10 mouse cellular contexts compared by ENCODE assay signal in the genomic region with DNA sequence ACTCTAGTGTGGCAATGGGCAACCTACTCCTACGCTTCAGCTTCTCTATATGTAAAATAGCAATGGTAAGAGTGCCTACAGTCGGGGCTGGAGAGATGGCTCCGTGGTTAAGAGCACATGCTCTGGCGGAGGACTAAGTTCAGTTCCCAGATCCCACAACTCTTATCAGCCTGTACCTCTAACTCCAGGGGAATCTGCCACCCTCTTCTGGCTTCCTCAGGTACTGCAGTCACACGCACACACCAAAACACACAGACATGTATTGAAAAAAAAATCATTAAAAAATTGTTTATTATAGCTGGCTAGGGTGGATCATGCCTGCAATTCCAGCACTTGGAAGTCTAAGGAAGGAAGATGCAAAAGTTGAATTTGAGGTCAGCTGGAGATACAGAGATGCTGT. TPM values are rescaled to one million over a fixed set of nuclear protein-coding genes. Genes with fewer than 3 reads are reported as not detected.
DNase-seq lines count a peak whose midpoint lies in the region; ATAC-seq and TF ChIP-seq lines count a peak whose summit lies in the region.
"Had no signal": no experiment of that assay in that cellular context is flagged by ENCODE, and none has a peak within 500 bp of the region (broad histone marks: within the 10 kb centered on the region; RNA-seq: fewer than 3 reads in every experiment).

No protein-coding gene starts in this region.

- peak; percentile 48 for TF ChIP-seq CTCF in gastrocnemius, adult 2 months (IDR thresholded peaks at IDR 0.05)
- peak; percentile 61 for TF ChIP-seq CTCF in midbrain, postnatal 0 days (IDR thresholded peaks at IDR 0.05)

- ATAC-seq in midbrain, postnatal 0 days (ENCODE audit: low FRiP score), result no peak
- no peak for ATAC-seq in midbrain, embryonic 15.5 days (replicated peaks)
- ATAC-seq in common myeloid progenitor, adult 5-6 weeks (replicated peaks; ENCODE audit: low read depth, poor library complexity, severe bottlenecking), result 0 out of 2 replicates have a peak, but pooled peaks have one; percentile 42
- ATAC-seq in neural tube, embryonic 15.5 days (ENCODE audit: low FRiP score), result no peak
- ATAC-seq in forebrain, embryonic 13.5 days, result no peak

- WGBS in midbrain, postnatal 0 days, result 83% methylated on average over 5 of the region's 5 CpGs
- WGBS in midbrain, embryonic 15.5 days, result 88% methylated on average over 5 of the region's 5 CpGs
- 89% methylated on average over 5 of the region's 5 CpGs for WGBS in neural tube, embryonic 15.5 days
- WGBS in forebrain, embryonic 13.5 days, result 85% methylated on average over 5 of the region's 5 CpGs

- no peak overlapping the region for H3K4me3 ChIP-seq in gastrocnemius, adult 2 months
- H3K4me3 ChIP-seq in midbrain, postnatal 0 days (ENCODE audit: low read depth, low read length), result no peak overlapping the region
- no peak overlapping the region for H3K4me3 ChIP-seq in midbrain, embryonic 15.5 days
- no peak overlapping the region for H3K4me3 ChIP-seq in neural tube, embryonic 15.5 days (replicated peaks)
- no peak overlapping the region for H3K4me3 ChIP-seq in forebrain, embryonic 13.5 days
- H3K4me3 ChIP-seq: neural tube, embryonic 12.5 days had no signal

- H3K36me3 ChIP-seq in midbrain, postnatal 0 days (ENCODE audit: insufficient read depth, low read length), result peaks cover 43% of the 10 kb centered on the region
- H3K36me3 ChIP-seq in midbrain, embryonic 15.5 days (replicated peaks), result peaks cover 45% of the 10 kb centered on the region
- H3K36me3 ChIP-seq in splenic B cell, adult 2 months (ENCODE audit: control insufficient read depth, insufficient read depth, low read length, poor library complexity, severe bottlenecking), result peaks cover 7% of the 10 kb centered on the region; the same call in 1 of the 2 replicates
- peaks cover 65% of the 10 kb centered on the region for H3K36me3 ChIP-seq in neural tube, embryonic 15.5 days
- H3K36me3 ChIP-seq in forebrain, embryonic 13.5 days (ENCODE audit: poor library complexity, severe bottlenecking), result peaks cover 82% of the 10 kb centered on the region

- H3K4me2 ChIP-seq in midbrain, postnatal 0 days (ENCODE audit: low read depth, low read length, poor library complexity, severe bottlenecking), result no peak overlapping the region
- H3K4me2 ChIP-seq in midbrain, embryonic 15.5 days, result no peak overlapping the region
- H3K4me2 ChIP-seq in neural tube, embryonic 15.5 days, result no peak overlapping the region
- H3K4me2 ChIP-seq in forebrain, embryonic 13.5 days, result no peak overlapping the region
- H3K4me2 ChIP-seq: neural tube, embryonic 12.5 days had no signal

- H3K9me3 ChIP-seq in midbrain, postnatal 0 days (ENCODE audit: low read length), result no peaks in the 10 kb centered on the region
- H3K9me3 ChIP-seq in midbrain, embryonic 15.5 days, result no peaks in the 10 kb centered on the region
- no peaks in the 10 kb centered on the region for H3K9me3 ChIP-seq in neural tube, embryonic 15.5 days (replicated peaks)
- H3K9me3 ChIP-seq in forebrain, embryonic 13.5 days (replicated peaks), result no peaks in the 10 kb centered on the region
- H3K9me3 ChIP-seq: neural tube, embryonic 12.5 days had no signal

- intact Hi-C loops in gastrocnemius, adult 2 months (cut with DNase I), result loop anchor here (10.0 kb wide), 1 partner anchor 48 kb away; no protein-coding TSS in a partner anchor
- intact Hi-C loops in gastrocnemius, postnatal 36 days (cut with DNase I), result no loop called here

- H3K27ac ChIP-seq in gastrocnemius, adult 2 months, result no peak overlapping the region
- H3K27ac ChIP-seq in midbrain, postnatal 0 days (ENCODE audit: low read depth, low read length), result no peak overlapping the region
- no peak overlapping the region for H3K27ac ChIP-seq in midbrain, embryonic 15.5 days
- no peak overlapping the region for H3K27ac ChIP-seq in neural tube, embryonic 15.5 days (replicated peaks)
- H3K27ac ChIP-seq in forebrain, embryonic 13.5 days, result no peak overlapping the region
- H3K27ac ChIP-seq: neural tube, embryonic 12.5 days had no signal

- no peak for DNase-seq in gastrocnemius, adult 2 months
- no peak for DNase-seq in gastrocnemius, postnatal 36 days
- DNase-seq in midbrain, postnatal 0 days (ENCODE audit: low spot score), result peak; percentile 30
- peak; percentile 31 for DNase-seq in splenic B cell, adult 2 months (ENCODE audit: low read depth, low spot score)
- DNase-seq: layer of hippocampus, adult 9-11 months had no signal

- H3K27me3 ChIP-seq in midbrain, postnatal 0 days (ENCODE audit: insufficient read depth, low read length), result no peaks in the 10 kb centered on the region
- H3K27me3 ChIP-seq in midbrain, embryonic 15.5 days (replicated peaks), result no peaks in the 10 kb centered on the region
- no peaks in the 10 kb centered on the region for H3K27me3 ChIP-seq in splenic B cell, adult 2 months (ENCODE audit: control insufficient read depth, insufficient read depth, low read length, poor library complexity, severe bottlenecking)
- H3K27me3 ChIP-seq in neural tube, embryonic 15.5 days (replicated peaks), result no peaks in the 10 kb centered on the region
- no peaks in the 10 kb centered on the region for H3K27me3 ChIP-seq in forebrain, embryonic 13.5 days
- H3K27me3 ChIP-seq: neural tube, embryonic 12.5 days had no signal

- H3K4me1 ChIP-seq in midbrain, postnatal 0 days (ENCODE audit: insufficient read depth, low read length), result no peaks in the 10 kb centered on the region
- H3K4me1 ChIP-seq in midbrain, embryonic 15.5 days, result no peaks in the 10 kb centered on the region
- H3K4me1 ChIP-seq in neural tube, embryonic 15.5 days, result no peaks in the 10 kb centered on the region
- no peaks in the 10 kb centered on the region for H3K4me1 ChIP-seq in forebrain, embryonic 13.5 days
- H3K4me1 ChIP-seq: neural tube, embryonic 12.5 days had no signal

- no peak overlapping the region for H3K9ac ChIP-seq in midbrain, postnatal 0 days (replicated peaks; ENCODE audit: low read length, poor library complexity, severe bottlenecking)
- H3K9ac ChIP-seq in midbrain, embryonic 15.5 days, result no peak overlapping the region
- H3K9ac ChIP-seq in neural tube, embryonic 15.5 days (replicated peaks), result no peak overlapping the region
- no peak overlapping the region for H3K9ac ChIP-seq in forebrain, embryonic 13.5 days
- H3K9ac ChIP-seq: neural tube, embryonic 12.5 days had no signal

RNA-seq across cellular contexts. Expression of a gene that starts 10.2 kb away (rescaled TPM):
- total RNA-seq in gastrocnemius, adult 2 months (2021), result 1 to 10 TPM; 1.3 to 2.3 TPM
- total RNA-seq in gastrocnemius, postnatal 36 days (2021), result 1 to 10 TPM; 1.4 to 1.7 TPM
- 5.3 and 6.4 TPM in 2 replicates for total RNA-seq in midbrain, postnatal 0 days (2014; rRNA removed)
- polyA plus RNA-seq in midbrain, postnatal 0 days (2015; fragmentation: Nextera tagmentation; extraction: Ambion mirVana), result 5.4 and 6.4 TPM in 2 replicates
- 12.9 and 13.4 TPM in 2 replicates for polyA plus RNA-seq in midbrain, embryonic 15.5 days (2015; fragmentation: Nextera tagmentation; extraction: Ambion mirVana)
- 3.1 and 6.7 TPM in 2 replicates for total RNA-seq in common myeloid progenitor, adult 5-6 weeks (2017)
- polyA plus RNA-seq in neural tube, embryonic 15.5 days (2015; fragmentation: Nextera tagmentation; extraction: Ambion mirVana), result 10.6 and 10.9 TPM in 2 replicates
- polyA plus RNA-seq in forebrain, embryonic 13.5 days (2015; fragmentation: Nextera tagmentation; extraction: Ambion mirVana), result 10.3 and 11.8 TPM in 2 replicates

RNA-seq across cellular contexts. Expression of a gene that starts 11.3 kb away (rescaled TPM):
- total RNA-seq in gastrocnemius, adult 2 months (2021), result 1 to 10 TPM; 1.8 to 2.1 TPM
- 1 to 10 TPM; 1.6 to 1.9 TPM for total RNA-seq in gastrocnemius, postnatal 36 days (2021)
- 13.0 and 16.5 TPM in 2 replicates for total RNA-seq in midbrain, postnatal 0 days (2014; rRNA removed)
- 5.8 and 8.7 TPM in 2 replicates for polyA plus RNA-seq in midbrain, postnatal 0 days (2015; fragmentation: Nextera tagmentation; extraction: Ambion mirVana)
- 12.0 and 13.7 TPM in 2 replicates for polyA plus RNA-seq in midbrain, embryonic 15.5 days (2015; fragmentation: Nextera tagmentation; extraction: Ambion mirVana)
- total RNA-seq in common myeloid progenitor, adult 5-6 weeks (2017), result 0.82 and 2.9 TPM in 2 replicates
- polyA plus RNA-seq in neural tube, embryonic 15.5 days (2015; fragmentation: Nextera tagmentation; extraction: Ambion mirVana), result 8.4 and 11.2 TPM in 2 replicates
- 9.6 and 10.6 TPM in 2 replicates for polyA plus RNA-seq in forebrain, embryonic 13.5 days (2015; fragmentation: Nextera tagmentation; extraction: Ambion mirVana)

RNA-seq across cellular contexts. Expression of a gene that starts 27.7 kb away (rescaled TPM):
- under 1 TPM in 1 of 2 experiments, not detected in 1; 0.59 TPM for total RNA-seq in gastrocnemius, adult 2 months (2021)
- not detected for total RNA-seq in gastrocnemius, postnatal 36 days (2021)
- total RNA-seq in midbrain, postnatal 0 days (2014; rRNA removed), result not detected in 2 replicates
- 0.63 and 1.3 TPM in 2 replicates for polyA plus RNA-seq in midbrain, postnatal 0 days (2015; fragmentation: Nextera tagmentation; extraction: Ambion mirVana)
- polyA plus RNA-seq in midbrain, embryonic 15.5 days (2015; fragmentation: Nextera tagmentation; extraction: Ambion mirVana), result 3.6 and 3.9 TPM in 2 replicates
- total RNA-seq in common myeloid progenitor, adult 5-6 weeks (2017), result 0.10 TPM in 1 of 2 replicates, not detected in the other
- polyA plus RNA-seq in neural tube, embryonic 15.5 days (2015; fragmentation: Nextera tagmentation; extraction: Ambion mirVana), result 1.3 and 1.9 TPM in 2 replicates
- 1.7 and 3.5 TPM in 2 replicates for polyA plus RNA-seq in forebrain, embryonic 13.5 days (2015; fragmentation: Nextera tagmentation; extraction: Ambion mirVana)

RNA-seq across cellular contexts. Expression of a gene that starts 27.8 kb away (rescaled TPM):
- total RNA-seq in gastrocnemius, adult 2 months (2021), result 1 to 10 TPM; 1.2 to 3.4 TPM
- total RNA-seq in gastrocnemius, postnatal 36 days (2021), result 1 to 10 TPM; 1.8 to 2.9 TPM
- 0.93 and 3.8 TPM in 2 replicates for total RNA-seq in midbrain, postnatal 0 days (2014; rRNA removed)
- 16.2 and 18.0 TPM in 2 replicates for polyA plus RNA-seq in midbrain, postnatal 0 days (2015; fragmentation: Nextera tagmentation; extraction: Ambion mirVana)
- polyA plus RNA-seq in midbrain, embryonic 15.5 days (2015; fragmentation: Nextera tagmentation; extraction: Ambion mirVana), result 18.9 and 19.8 TPM in 2 replicates
- total RNA-seq in common myeloid progenitor, adult 5-6 weeks (2017), result 5.0 and 6.2 TPM in 2 replicates
- 13.2 and 15.6 TPM in 2 replicates for polyA plus RNA-seq in neural tube, embryonic 15.5 days (2015; fragmentation: Nextera tagmentation; extraction: Ambion mirVana)
- 19.3 and 20.9 TPM in 2 replicates for polyA plus RNA-seq in forebrain, embryonic 13.5 days (2015; fragmentation: Nextera tagmentation; extraction: Ambion mirVana)

RNA-seq across cellular contexts. Expression of a gene that starts 32.1 kb away (rescaled TPM):
- 10 to 100 TPM; 33.5 to 39.2 TPM for total RNA-seq in gastrocnemius, adult 2 months (2021)
- total RNA-seq in gastrocnemius, postnatal 36 days (2021), result 10 to 100 TPM; 25.9 to 28.9 TPM
- total RNA-seq in midbrain, postnatal 0 days (2014; rRNA removed), result 39.4 and 47.4 TPM in 2 replicates
- polyA plus RNA-seq in midbrain, postnatal 0 days (2015; fragmentation: Nextera tagmentation; extraction: Ambion mirVana), result 43.6 and 44.4 TPM in 2 replicates
- 81.9 and 83.5 TPM in 2 replicates for polyA plus RNA-seq in midbrain, embryonic 15.5 days (2015; fragmentation: Nextera tagmentation; extraction: Ambion mirVana)
- 33.5 and 37.5 TPM in 2 replicates for total RNA-seq in common myeloid progenitor, adult 5-6 weeks (2017)
- 78.0 and 82.0 TPM in 2 replicates for polyA plus RNA-seq in neural tube, embryonic 15.5 days (2015; fragmentation: Nextera tagmentation; extraction: Ambion mirVana)
- 118 and 121 TPM in 2 replicates for polyA plus RNA-seq in forebrain, embryonic 13.5 days (2015; fragmentation: Nextera tagmentation; extraction: Ambion mirVana)

Comparison
In these comparisons a context has a peak if more than half of its experiments do, and no peak if none do; other contexts are left out.
1. DNase-seq: peak in midbrain, postnatal 0 days (single experiment) and splenic B cell, adult 2 months (single experiment); none in gastrocnemius, adult 2 months (single experiment) and gastrocnemius, postnatal 36 days (0 of 2).